Mouse (Mus musculus): ENCODE measurements around the gene Cracr2b. TPM values are rescaled to one million over a fixed set of nuclear protein-coding genes. Genes with fewer than 3 reads are reported as not detected.
A peak's percentile ranks its signal among the peaks of the same experiment; 100 is the strongest.

Cracr2b gene
- 32.6 and 57.1 TPM in 2 replicates for polyA plus RNA-seq (2012; rRNA removed)

DNA sequence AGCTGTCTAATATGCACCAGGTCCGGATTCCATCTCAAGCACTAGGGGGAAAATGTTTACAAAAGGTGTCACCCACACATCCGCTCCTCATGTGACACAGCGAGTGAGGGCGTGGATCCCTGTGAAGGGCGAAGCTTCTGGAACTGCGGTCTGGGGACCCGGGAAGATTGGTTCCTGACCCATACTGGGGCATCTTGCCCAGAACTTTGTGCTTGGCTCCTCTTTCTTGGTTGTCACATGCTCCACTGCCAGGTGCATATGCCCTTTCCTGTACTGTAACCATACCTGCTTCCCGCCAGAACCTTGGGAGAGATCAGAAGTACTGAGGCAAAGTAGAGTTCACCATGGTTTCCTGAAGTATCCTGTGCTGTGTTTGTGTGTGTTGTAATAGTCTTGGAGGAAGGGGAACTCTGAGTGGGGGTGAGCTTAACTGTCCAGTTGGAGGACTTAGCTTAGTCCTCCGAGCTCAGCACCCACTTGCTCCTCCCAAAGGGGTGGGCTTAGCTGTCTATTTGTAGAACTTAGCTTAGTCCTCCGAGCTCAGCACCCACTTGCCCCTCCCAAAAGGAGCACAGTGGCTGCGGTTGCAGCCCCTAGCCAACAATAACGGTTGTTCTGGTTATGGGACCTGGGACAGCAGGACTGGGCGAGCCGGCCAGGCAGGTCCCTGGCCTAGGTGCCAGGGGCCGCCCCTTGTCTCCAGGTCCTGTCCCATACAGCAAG is at the start of gene Cracr2b:
Gene Cracr2b, plus strand, starts transcription at position 704 of the 723 bp plus-strand sequence.
- peak within 1 kb of the TSS; percentile 68 for H3K4me3 ChIP-seq (ENCODE audit: low read depth, low read length)
- 26% methylated on average over 15 of the region's 15 CpGs for WGBS
- no peaks in the 10 kb centered on the region for H3K27me3 ChIP-seq (ENCODE audit: control insufficient read depth, insufficient read depth, low read length)
- H3K36me3 ChIP-seq (ENCODE audit: control insufficient read depth, insufficient read depth, low read length) = peaks cover 30% of the 10 kb centered on the region
- TF ChIP-seq POLR2A (IDR thresholded peaks at IDR 0.05; ENCODE audit: low read depth, low read length) (no peak), CTCF (IDR thresholded peaks at IDR 0.05; ENCODE audit: extremely low read depth, insufficient read length, insufficient replicate concordance, low read depth, low read length) (no peak)
- peak within 1 kb of the TSS; percentile 63 for H3K27ac ChIP-seq (ENCODE audit: insufficient read depth, low read depth, low read length)
- H3K4me1 ChIP-seq (ENCODE audit: control insufficient read depth, insufficient read depth, insufficient read length, low read length) = peaks cover 46% of the 10 kb centered on the region

DNA sequence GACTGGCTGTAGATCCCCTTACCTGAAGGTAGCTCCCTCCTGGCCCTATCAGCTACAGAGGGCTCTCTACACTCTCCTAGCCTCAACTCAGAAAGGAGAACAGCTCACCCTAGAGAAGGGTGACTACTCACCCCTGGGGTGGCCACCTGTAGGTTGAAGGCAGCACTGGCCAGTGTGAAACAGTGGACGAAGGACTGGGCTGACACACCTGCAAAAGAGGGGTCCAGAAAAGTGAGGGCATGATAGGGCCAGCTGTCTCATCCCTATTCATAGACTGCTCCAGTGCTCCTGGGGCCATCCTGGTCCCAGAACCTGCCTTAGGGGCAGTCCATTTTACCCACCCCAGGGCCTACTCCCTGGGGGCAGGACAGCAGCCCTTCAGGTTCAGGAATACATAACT is 49.2 kb upstream of the Cracr2b start:
- no peak for TF ChIP-seq POLR2A (IDR thresholded peaks at IDR 0.05; ENCODE audit: low read depth, low read length)
- no peak for TF ChIP-seq CTCF (IDR thresholded peaks at IDR 0.05; ENCODE audit: extremely low read depth, insufficient read length, insufficient replicate concordance, low read depth, low read length)
- Histone ChIP-seq H3K4me1 (ENCODE audit: control insufficient read depth, insufficient read depth, insufficient read length, low read length) (peaks cover 11% of the 10 kb centered on the region), H3K36me3 (ENCODE audit: control insufficient read depth, insufficient read depth, low read length) (peaks cover 7% of the 10 kb centered on the region), H3K27me3 (ENCODE audit: control insufficient read depth, insufficient read depth, low read length) (no peaks in the 10 kb centered on the region), H3K27ac (ENCODE audit: insufficient read depth, low read depth, low read length) (no peak overlapping the region), H3K4me3 (ENCODE audit: low read depth, low read length) (no peak overlapping the region)
- WGBS = 100% methylated on average over 1 of the region's 1 CpGs

DNA sequence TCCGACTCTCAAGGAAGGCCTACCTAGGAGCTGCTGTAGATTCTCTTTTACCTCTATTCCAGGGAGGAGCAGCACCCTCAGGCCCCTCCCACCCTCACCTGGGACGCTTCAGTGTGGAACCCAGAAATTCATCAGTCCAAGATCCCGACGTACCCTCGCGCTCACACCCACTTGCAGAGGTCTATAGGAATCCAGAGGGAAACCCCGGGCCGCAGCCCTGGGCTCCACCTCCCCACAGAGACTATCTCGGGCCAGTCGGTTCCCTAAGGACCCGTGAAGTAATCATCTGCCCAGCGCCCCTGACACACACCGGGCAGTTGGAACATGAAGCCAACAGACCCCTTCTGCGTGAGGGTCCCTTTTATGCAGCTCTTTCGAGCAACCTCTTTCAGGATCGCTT is 47.6 kb upstream of the Cracr2b start:
- peak overlapping the region; percentile 69 for H3K27ac ChIP-seq (ENCODE audit: insufficient read depth, low read depth, low read length)
- peaks cover 5% of the 10 kb centered on the region for H3K36me3 ChIP-seq (ENCODE audit: control insufficient read depth, insufficient read depth, low read length)
- H3K27me3 ChIP-seq (ENCODE audit: control insufficient read depth, insufficient read depth, low read length) = no peaks in the 10 kb centered on the region
- peaks cover 15% of the 10 kb centered on the region for H3K4me1 ChIP-seq (ENCODE audit: control insufficient read depth, insufficient read depth, insufficient read length, low read length)
- TF ChIP-seq POLR2A (IDR thresholded peaks at IDR 0.05; ENCODE audit: low read depth, low read length) (no peak), CTCF (IDR thresholded peaks at IDR 0.05; ENCODE audit: extremely low read depth, insufficient read length, insufficient replicate concordance, low read depth, low read length) (no peak)
- 4% methylated on average over 16 of the region's 16 CpGs for WGBS
- H3K4me3 ChIP-seq (ENCODE audit: low read depth, low read length) = peak overlapping the region; percentile 75

DNA sequence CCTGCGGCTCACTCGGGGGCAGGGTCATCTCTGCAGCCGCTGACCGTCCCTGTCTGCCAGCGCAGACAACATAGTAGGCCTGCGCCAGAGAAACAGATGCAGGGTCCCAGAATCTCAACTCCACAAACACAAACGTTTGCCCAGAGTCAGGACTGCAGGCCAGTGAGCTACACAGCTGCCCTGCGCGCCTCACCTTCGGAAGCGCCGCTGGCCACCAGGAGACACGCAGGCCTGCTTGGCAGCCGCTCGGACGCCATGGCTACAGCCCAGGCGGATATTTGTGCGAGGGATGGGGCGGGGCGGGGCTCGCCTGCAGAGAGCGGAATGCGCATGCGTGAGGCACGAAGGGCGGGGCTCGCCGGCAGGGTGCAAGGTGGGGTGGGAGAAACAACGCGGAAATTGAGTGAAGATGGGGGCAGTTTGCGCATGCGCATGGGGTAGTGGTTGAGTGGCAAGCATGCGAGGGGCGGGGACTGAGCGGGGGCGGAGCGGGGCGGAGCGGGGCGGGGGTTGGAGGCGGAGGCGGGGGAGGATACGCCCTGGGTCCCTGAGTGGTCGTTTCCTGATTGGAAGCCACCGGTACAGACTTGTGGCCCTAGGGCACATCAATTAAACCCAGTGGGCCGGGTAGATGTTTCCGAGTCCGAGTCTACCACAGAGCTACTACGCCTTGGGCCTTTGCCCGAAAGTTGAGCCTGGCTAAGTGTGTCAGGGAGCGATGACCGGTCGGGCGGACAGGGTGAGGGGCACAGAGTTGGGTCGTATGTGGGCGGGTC is 46.9 kb upstream of the Cracr2b start, which contains the start of gene Gatd1:
Gene Gatd1, minus strand, starts transcription at position 328 of the 776 bp plus-strand sequence.
- peaks cover 5% of the 10 kb centered on the region for H3K36me3 ChIP-seq (ENCODE audit: control insufficient read depth, insufficient read depth, low read length)
- WGBS = 1% methylated on average over 56 of the region's 56 CpGs
- H3K4me3 ChIP-seq (ENCODE audit: low read depth, low read length) = peak within 1 kb of the TSS; percentile 92
- TF ChIP-seq CTCF (IDR thresholded peaks at IDR 0.05; ENCODE audit: extremely low read depth, insufficient read length, insufficient replicate concordance, low read depth, low read length) (no peak), POLR2A (IDR thresholded peaks at IDR 0.05; ENCODE audit: low read depth, low read length) (peak; percentile 86)
- H3K4me1 ChIP-seq (ENCODE audit: control insufficient read depth, insufficient read depth, insufficient read length, low read length) = peaks cover 18% of the 10 kb centered on the region
- H3K27me3 ChIP-seq (ENCODE audit: control insufficient read depth, insufficient read depth, low read length) = no peaks in the 10 kb centered on the region
- peak within 1 kb of the TSS; percentile 96 for H3K27ac ChIP-seq (ENCODE audit: insufficient read depth, low read depth, low read length)

DNA sequence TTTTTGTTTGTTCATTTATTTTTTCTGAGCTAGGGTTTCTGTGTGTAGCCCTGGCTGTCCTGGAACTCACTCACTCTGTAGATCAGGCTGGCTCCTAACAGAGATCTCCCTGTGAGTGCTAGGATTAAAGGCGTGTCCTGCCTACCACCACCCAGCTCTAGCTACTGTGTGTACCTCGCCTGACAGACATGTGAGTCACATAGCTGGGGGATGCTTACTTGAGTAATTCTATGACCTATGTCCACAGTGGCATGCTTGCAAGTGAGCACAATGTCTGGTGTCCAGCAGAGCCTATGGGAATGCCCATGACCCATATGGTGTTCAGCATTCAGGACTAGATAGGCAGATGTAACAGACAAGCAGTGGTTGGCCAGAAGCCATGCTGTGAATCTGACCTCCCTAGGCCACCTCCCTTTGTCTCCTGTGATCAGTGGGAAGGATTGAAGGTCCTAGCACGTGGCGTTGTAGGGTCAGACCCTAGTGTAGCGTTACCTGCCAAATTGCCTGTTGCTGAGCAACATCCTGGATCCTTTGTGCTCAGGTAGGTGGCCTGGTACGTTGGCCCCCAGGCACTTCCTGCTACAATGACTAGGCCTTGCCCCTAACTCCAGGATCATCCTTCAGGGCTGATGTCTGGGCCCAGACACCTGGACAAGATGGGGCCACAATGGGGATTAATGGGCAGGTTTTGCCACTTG is 44.6 kb upstream of the Cracr2b start:
- Histone ChIP-seq H3K4me3 (ENCODE audit: low read depth, low read length) (no peak overlapping the region), H3K27ac (ENCODE audit: insufficient read depth, low read depth, low read length) (0 out of 2 replicates have a peak overlapping the region, but pooled peaks have one; percentile 1), H3K36me3 (ENCODE audit: control insufficient read depth, insufficient read depth, low read length) (0 out of 2 replicates have a peak, but pooled peaks cover 2% of the 10 kb centered on the region), H3K27me3 (ENCODE audit: control insufficient read depth, insufficient read depth, low read length) (no peaks in the 10 kb centered on the region), H3K4me1 (ENCODE audit: control insufficient read depth, insufficient read depth, insufficient read length, low read length) (peaks cover 18% of the 10 kb centered on the region; the same call in 1 of the 2 replicates)
- TF ChIP-seq POLR2A (IDR thresholded peaks at IDR 0.05; ENCODE audit: low read depth, low read length) (no peak), CTCF (IDR thresholded peaks at IDR 0.05; ENCODE audit: extremely low read depth, insufficient read length, insufficient replicate concordance, low read depth, low read length) (no peak)
- WGBS = 84% methylated on average over 6 of the region's 6 CpGs

DNA sequence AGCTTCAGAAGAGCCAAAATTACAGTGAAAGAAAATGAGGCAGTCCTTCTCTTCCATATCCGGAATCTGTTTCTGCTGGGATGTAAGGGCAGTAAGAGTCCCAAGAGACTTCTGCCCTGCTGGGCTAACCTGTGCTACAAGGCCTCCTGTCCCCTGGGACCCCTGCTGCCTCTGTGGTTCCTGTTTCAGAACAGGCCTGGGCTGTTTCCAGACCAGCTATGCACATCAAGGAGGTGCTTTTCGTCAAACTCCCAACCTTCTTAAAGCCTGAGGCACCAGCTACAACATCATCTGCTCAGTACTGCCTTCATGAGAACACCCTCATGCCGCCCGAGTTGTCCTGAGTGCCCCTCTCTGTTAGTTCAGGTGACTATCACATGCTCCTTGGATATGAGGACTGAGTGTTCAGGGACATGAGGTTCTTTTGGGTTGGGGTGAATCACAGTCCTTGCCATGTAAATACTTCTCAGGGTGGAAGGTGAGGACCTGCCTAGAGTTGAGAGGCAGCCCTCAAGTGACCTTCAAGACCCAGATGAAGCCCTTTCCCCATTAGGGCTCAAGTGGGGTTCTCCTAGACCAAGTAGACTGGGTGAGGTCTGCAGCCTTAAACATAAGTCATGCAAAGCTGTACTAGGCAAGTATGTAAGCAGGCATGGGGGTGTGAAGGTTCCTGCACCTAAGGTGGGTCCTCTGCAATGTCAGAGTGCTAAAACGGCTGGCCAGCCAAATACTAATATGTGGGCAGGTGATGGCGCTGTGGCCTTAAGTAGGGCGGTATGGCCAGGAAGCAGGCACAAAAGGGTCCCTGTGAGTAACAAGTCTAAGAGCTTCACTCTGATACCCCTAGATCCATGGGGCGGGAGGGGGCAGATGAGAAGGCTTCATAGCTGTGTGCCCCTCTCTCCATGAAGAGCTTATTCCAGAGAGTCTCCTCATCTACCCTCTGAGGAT is 42.9 kb upstream of the Cracr2b start:
- 84% methylated on average over 8 of the region's 8 CpGs for WGBS
- peak overlapping the region; percentile 91 for H3K27ac ChIP-seq (ENCODE audit: insufficient read depth, low read depth, low read length)
- no peak for TF ChIP-seq POLR2A (IDR thresholded peaks at IDR 0.05; ENCODE audit: low read depth, low read length)
- TF ChIP-seq CTCF (IDR thresholded peaks at IDR 0.05; ENCODE audit: extremely low read depth, insufficient read length, insufficient replicate concordance, low read depth, low read length) = peak; percentile 24; the same call in 1 of the 2 replicates
- no peaks in the 10 kb centered on the region for H3K36me3 ChIP-seq (ENCODE audit: control insufficient read depth, insufficient read depth, low read length)
- H3K4me1 ChIP-seq (ENCODE audit: control insufficient read depth, insufficient read depth, insufficient read length, low read length) = peaks cover 18% of the 10 kb centered on the region; the same call in 1 of the 2 replicates
- H3K4me3 ChIP-seq (ENCODE audit: low read depth, low read length) = no peak overlapping the region
- H3K27me3 ChIP-seq (ENCODE audit: control insufficient read depth, insufficient read depth, low read length) = no peaks in the 10 kb centered on the region

Data from small intestine, adult 2 months (tissue).